Mouse (Mus musculus): ENCODE data around the gene Mrc1.

- TF ChIP-seq POLR2A (IDR thresholded peaks at IDR 0.05; ENCODE audit: insufficient read depth, low read length) (no peak), CTCF (IDR thresholded peaks at IDR 0.05; ENCODE audit: low read depth, low read length) (no peak)
These were observed 22.7 kb downstream of the Mrc1 start for GRCm38 (mm10) chr2:14251938-14252337.
